Mouse (Mus musculus): ENCODE measurements at regions not wholly inside any gene's neighbourhood (a gene's known extent, or its start where the extent isn't known, plus 50 kb on each side); places are given as distances from the start of the nearest gene placed in this dataset.

DNA sequence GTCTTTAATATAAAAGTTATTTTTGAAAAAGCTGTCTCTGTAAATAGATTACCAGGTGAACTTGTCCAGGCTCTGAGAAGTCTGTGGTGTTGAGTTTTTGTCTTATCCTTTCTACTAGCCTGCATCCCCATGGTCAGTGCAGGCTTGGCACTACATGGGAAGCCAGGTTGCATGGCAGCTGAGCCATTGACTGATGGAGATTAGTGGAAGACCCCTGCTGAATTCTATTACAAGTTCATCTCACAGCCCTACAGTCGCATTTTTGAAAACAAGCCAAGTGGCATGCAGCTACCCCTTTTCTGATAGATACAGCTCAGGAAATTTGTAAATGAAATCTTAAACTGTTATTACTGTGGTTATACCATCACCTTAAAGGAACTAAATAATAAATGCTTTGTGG lies 101.2 kb upstream of the Fam184a start:
- Histone ChIP-seq H3K9me3 (replicated peaks) (no peaks in the 10 kb centered on the region), H3K36me3 (no peaks in the 10 kb centered on the region), H3K9ac (no peak overlapping the region), H3K27ac (no peak overlapping the region), H3K4me2 (no peak overlapping the region), H3K4me1 (no peaks in the 10 kb centered on the region), H3K27me3 (no peaks in the 10 kb centered on the region), H3K4me3 (replicated peaks) (no peak overlapping the region)
- 96% methylated on average over 1 of the region's 1 CpGs for WGBS
- no peak for ATAC-seq (replicated peaks; ENCODE audit: low FRiP score)

DNA sequence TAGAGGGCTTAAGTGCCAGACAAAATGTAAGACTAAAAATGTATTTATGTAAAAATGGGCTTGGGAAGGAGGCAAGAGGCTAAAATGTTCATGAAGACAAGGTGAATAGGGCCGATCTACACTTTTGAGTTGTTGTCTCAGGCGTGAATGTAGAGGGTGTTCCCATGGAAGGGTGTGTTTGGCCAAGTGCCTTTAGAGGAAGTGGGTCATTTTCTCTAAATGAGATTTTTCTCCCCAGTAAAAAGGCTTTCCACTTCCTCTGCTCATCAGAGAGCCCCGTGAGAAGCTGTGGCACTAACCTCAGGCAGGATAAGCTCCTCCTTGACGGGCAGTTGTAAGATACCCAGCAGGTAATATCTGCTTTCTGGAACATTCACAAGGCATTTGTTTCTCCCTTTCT lies 99.6 kb upstream of the Fam184a start:
- Histone ChIP-seq H3K4me3 (replicated peaks) (no peak overlapping the region), H3K4me2 (no peak overlapping the region), H3K27ac (no peak overlapping the region), H3K27me3 (no peaks in the 10 kb centered on the region), H3K4me1 (no peaks in the 10 kb centered on the region), H3K9me3 (replicated peaks) (no peaks in the 10 kb centered on the region), H3K9ac (no peak overlapping the region), H3K36me3 (no peaks in the 10 kb centered on the region)
- 74% methylated on average over 4 of the region's 4 CpGs for WGBS
- no peak for ATAC-seq (replicated peaks; ENCODE audit: low FRiP score)

DNA sequence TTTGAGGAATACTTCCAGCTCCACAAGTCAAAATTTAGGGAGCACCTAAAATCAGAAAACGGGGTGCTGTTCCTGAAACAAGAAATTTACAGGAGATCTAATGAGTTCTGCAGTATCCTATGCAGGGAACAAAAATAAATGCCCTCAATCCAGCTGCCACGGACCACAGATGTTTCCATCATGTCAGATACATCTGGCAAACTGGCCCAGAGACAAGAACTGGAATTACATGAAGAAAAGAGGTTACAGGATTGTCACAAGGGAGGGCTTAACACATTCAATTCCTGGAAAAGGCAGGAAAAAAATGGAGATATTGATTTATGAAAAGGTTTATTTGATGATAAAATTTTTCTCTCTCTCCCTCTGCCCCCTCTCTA lies 62.3 kb upstream of the Fam184a start:
- no peak overlapping the region for H3K4me2 ChIP-seq
- no peak for ATAC-seq (replicated peaks; ENCODE audit: low FRiP score)
- H3K4me1 ChIP-seq: no peaks in the 10 kb centered on the region
- H3K4me3 ChIP-seq (replicated peaks): no peak overlapping the region
- H3K27me3 ChIP-seq: no peaks in the 10 kb centered on the region
- H3K9ac ChIP-seq: no peak overlapping the region
- WGBS: 73% methylated on average over 2 of the region's 2 CpGs
- H3K36me3 ChIP-seq: no peaks in the 10 kb centered on the region
- H3K9me3 ChIP-seq (replicated peaks): no peaks in the 10 kb centered on the region
- no peak overlapping the region for H3K27ac ChIP-seq

DNA sequence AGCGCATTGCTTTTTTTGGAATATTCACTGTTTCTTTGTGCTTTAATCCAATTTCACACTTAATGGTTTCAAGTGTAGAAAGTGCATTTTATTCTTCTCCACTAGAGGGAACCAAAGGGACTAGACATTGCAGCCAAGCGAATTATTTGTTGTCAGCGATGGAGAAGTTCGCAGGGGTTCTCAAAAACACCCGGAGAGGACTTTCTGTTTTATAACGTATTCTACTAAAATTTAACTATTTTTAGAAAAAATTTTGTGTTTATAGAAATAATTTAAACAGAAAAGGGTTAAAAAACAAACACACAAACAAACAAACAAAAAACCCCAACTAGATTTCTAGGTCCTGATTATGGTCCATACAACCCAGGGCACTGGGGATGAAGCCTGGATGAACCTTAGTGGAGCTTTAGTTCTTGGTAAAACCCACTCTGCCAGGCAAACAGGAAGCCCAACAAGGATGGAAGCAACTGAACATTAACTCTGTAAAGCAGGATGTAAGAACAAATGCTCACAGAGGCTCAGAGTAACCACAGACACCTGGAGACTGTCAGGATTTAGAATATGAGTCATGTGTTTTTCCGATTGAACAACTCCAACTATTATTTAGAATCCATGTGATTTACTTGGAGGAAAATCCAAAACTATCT lies 61.8 kb upstream of the Fam184a start:
- WGBS: 30% methylated on average over 7 of the region's 7 CpGs
- Histone ChIP-seq H3K27me3 (no peaks in the 10 kb centered on the region), H3K4me1 (no peaks in the 10 kb centered on the region), H3K9ac (no peak overlapping the region), H3K9me3 (replicated peaks) (no peaks in the 10 kb centered on the region), H3K4me3 (replicated peaks) (no peak overlapping the region), H3K27ac (no peak overlapping the region), H3K36me3 (no peaks in the 10 kb centered on the region), H3K4me2 (no peak overlapping the region)
- ATAC-seq (replicated peaks; ENCODE audit: low FRiP score): no peak

DNA sequence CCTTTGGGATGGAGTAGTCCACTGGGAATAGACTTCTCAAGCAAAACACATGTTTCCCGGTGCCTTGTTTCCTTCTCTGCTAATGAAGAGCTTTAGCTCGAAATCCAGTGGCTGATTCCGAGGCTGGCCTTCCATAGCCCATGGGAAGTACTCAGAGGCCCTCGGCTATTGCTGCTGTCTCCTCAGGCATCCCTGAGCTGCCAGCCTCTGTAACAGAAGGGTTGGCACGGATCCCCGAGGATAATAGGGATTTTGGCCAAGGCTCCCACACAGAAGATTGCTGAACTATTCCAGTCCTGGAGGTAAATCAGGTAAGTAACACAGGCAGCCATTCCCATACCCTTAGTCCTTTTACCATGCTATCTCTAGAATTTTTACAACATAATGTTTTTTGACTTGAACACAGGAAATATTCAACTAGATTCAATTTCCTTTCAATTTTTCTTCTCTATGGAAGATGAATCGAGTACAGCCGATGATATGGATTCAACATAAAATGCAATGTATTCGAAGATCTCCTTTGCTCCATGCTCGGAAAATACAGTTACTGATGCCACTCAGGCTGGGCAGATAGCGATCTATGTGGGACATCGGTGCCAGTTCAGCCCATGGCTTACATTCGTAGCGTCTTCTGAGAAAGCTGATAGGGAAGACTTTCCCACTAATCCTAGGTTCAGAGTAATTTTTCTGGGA lies 61.1 kb upstream of the Fam184a start:
- no peak for ATAC-seq (replicated peaks; ENCODE audit: low FRiP score)
- Histone ChIP-seq H3K9me3 (replicated peaks) (no peaks in the 10 kb centered on the region), H3K4me1 (no peaks in the 10 kb centered on the region), H3K4me3 (replicated peaks) (no peak overlapping the region), H3K27ac (no peak overlapping the region), H3K36me3 (no peaks in the 10 kb centered on the region), H3K27me3 (no peaks in the 10 kb centered on the region), H3K4me2 (no peak overlapping the region), H3K9ac (no peak overlapping the region)
- 82% methylated on average over 14 of the region's 14 CpGs for WGBS

DNA sequence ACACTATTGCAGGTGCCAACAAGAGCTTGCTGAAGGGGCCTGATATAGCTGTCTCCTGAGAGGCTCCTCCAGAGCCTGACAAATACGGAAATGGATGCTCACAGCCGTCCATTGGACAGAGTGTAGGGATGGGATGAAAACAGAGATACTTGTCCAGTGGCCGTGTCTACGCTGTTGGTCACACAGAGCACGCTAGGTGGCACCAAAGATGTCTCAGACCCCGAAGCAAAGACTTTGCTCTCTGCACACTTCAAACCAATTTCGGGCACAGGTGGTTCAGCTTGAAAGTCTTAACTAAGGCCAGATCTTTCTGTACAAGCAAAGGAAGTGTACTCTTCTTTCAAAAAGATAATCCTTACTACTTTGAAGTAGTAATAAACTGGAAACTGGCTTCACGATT lies 55.8 kb upstream of the Fam184a start:
- no peak overlapping the region for H3K9ac ChIP-seq
- no peaks in the 10 kb centered on the region for H3K9me3 ChIP-seq (replicated peaks)
- no peak overlapping the region for H3K4me2 ChIP-seq
- no peak overlapping the region for H3K4me3 ChIP-seq (replicated peaks)
- no peaks in the 10 kb centered on the region for H3K36me3 ChIP-seq
- no peaks in the 10 kb centered on the region for H3K4me1 ChIP-seq
- H3K27me3 ChIP-seq: no peaks in the 10 kb centered on the region
- ATAC-seq (replicated peaks; ENCODE audit: low FRiP score): no peak
- WGBS: 61% methylated on average over 8 of the region's 8 CpGs
- H3K27ac ChIP-seq: no peak overlapping the region

DNA sequence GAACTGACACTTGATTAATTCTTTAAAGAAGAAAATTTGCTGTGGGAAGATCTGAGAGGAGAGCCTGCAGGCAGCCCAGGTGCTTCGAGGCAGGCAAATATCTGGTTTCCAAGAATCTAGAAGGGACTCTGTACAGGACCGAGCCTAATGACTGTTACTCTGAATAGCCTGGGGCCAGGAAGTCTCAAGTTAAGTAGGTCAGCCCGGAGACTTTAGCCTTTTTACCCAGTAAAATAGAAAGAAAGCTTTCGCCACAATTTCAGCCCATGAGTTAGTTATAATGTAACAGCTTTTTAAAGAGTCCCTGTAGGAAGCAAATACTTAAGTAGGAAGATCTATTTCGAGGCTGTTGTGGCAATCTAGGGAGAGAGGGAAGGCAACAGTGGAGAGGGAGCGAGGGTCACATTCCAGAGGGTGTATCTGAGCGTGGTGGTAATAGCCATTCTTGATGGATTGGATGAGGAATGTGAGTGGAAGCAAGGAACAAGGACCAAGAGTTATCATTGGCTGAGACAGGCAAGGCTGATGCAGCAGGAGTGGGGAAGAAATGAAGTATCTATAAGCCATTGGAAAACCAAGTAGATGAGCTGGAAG lies 50.2 kb upstream of the Fam184a start:
- H3K27ac ChIP-seq: no peak overlapping the region
- no peak overlapping the region for H3K4me3 ChIP-seq (replicated peaks)
- H3K4me1 ChIP-seq: no peaks in the 10 kb centered on the region
- H3K27me3 ChIP-seq: no peaks in the 10 kb centered on the region
- WGBS: 47% methylated on average over 7 of the region's 7 CpGs
- no peaks in the 10 kb centered on the region for H3K36me3 ChIP-seq
- H3K4me2 ChIP-seq: no peak overlapping the region
- 0 out of 2 replicates have a peak, but pooled peaks have one; percentile 40 for ATAC-seq (replicated peaks; ENCODE audit: low FRiP score)
- no peaks in the 10 kb centered on the region for H3K9me3 ChIP-seq (replicated peaks)
- no peak overlapping the region for H3K9ac ChIP-seq
